Mouse (Mus musculus) erythroblast, embryonic 14.5 days (primary cell): ENCODE data around the gene Fgfr2.

Source experiments
- GATA1 ChIP-seq: IDR thresholded peaks from 2 replicates; pipeline ENCODE4 v1.6.1; 2012; ENCODE audit warnings: low read length, inconsistent platforms, mixed read lengths
- TAL1 ChIP-seq: IDR thresholded peaks from 3 replicates; pipeline ENCODE4 v1.6.1; 2012; ENCODE audit warnings: low read length, inconsistent platforms, mixed read lengths

DNA sequence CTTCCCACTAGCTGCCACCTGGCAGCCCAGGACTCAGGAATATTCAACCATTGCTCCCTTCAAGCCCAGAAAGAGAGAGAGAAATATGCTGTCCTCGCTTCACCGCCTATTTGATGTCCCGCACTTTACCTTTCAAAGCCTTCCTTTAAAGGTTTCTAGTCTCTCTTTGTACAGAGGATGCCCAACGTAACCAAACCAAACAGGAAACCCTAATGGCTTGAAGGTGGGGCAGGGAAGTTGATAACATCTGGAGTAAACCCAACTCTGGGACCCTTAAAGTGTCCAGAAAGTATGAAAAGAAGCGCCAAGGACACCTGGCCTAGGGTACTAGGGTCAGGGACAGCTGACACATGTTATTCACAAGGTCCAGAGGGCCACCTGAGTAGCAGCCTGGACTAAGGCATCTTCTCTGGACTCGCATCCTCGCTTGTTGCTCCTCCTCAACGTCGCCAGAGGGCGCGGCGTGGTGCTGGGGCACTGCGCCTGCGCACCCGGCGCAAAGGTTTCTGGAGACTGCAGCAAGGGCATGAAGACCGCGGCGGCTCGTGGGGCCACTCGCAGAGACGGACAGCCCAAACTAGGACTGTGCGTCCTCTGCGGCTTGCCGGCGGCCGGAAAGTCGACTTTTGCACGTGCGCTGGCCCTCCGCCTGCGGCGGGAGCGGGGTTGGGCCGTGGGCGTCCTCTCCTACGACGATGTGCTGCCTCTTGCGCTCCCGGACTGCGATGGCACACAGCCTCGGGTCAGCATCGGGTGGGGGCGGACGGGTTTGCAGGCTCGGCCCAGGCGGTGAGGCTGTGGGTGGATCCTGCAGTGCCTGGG, 1752.3 kb downstream of the Fgfr2 start, which contains the start of gene Pstk:
- TF ChIP-seq GATA1: no peak
- TF ChIP-seq TAL1: no peak
